Mouse (Mus musculus) cerebellum, adult 11 months (tissue): ENCODE results near the gene Parp16.

ENCODE experiments used
- DNase-seq: peaks from one replicate; pipeline ENCODE4 v3.0.0; 2022

Gene Parp16

DNA sequence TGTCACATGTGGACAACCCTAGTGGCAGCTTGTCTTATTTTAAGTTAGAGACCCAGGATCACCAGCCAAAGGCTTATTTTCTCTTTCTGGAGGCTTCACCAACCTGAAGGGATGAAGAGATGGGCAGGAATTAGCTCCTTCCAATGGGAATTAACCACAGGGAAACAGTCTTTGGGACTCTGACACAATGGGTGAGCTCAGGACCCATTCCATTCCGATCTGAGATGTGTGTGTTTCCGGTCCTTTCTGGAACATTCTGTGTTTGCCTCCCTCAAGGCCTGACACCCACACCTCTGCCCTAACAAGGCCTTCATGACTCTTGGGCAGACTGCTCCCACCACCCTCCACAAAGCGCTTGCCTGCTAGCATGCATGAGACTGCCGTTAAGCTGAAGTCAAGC, at the start of gene Parp16:
Parp16 (plus strand) TSS at position 301 of the 400 bp plus-strand sequence.
- DNase-seq: no peak

DNA sequence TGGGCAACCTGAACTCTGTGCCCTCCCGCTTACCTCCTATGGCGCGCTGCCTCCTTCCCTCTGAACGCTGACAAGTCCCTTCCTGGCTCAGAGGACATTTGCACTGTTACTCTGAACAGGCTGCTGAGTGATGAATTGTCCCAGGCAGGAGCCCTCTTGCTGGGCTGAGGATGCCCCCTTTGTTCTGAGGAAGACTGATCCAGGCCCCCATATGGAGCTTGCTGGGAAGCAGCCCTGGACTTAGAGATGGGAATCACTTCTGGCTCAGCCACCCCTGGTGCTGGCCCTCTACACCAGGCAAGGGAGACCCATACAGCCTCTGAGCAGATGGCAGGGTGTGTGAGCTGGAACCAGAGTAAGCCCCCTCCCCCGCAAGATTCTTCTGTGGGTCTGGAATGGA, 49.2 kb upstream of the Parp16 start:
- no peak for DNase-seq

DNA sequence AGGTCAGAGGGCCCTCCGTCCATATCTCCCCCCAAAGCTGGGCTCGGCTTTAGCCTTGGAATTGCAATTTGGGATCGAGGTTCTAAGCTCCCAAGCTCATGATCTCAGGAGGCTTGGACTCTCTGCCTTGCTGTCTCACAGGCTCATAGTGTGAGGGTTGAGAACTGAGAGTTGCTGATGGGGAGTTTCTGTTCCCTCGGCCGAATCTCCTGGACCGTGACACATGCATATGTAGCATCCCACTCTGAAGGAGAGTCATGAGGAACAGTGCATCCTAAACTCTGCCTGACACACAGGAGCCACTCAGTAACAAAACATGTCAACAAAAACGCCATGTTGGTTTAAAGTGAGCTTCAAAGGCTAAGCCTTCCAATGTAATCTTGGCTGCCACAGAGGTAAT, 46.6 kb upstream of the Parp16 start:
- no peak for DNase-seq

DNA sequence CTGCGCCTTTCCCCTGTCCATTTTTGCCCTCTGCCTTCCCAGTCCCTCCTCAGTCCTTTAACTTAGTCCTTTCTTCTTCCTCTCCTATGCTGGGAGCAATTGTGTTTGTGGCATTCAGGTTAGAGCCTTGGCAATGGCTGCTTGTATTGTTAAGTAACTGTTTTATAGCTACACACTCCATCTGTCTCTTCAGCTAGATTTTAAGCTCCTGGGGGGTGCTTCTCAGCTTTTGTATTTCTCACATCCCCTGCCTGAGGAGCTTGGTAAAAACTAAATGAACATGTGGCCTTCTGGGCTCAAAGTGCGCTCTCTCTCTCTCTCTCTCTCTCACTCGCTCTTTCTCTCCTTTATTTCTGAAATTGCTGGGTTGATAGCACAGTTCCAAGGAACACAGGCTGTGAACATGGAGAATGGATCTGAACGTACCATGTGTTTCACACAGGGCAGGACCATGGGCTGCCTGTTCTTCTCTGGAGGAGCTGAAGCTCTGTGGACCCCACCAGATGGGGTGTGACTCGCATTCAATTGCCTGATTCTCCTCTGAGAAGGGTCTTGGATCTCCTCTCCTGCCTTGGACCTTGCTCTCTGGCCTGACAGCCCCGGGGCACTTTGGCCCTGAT, 42.3 kb upstream of the Parp16 start:
- DNase-seq: no peak

DNA sequence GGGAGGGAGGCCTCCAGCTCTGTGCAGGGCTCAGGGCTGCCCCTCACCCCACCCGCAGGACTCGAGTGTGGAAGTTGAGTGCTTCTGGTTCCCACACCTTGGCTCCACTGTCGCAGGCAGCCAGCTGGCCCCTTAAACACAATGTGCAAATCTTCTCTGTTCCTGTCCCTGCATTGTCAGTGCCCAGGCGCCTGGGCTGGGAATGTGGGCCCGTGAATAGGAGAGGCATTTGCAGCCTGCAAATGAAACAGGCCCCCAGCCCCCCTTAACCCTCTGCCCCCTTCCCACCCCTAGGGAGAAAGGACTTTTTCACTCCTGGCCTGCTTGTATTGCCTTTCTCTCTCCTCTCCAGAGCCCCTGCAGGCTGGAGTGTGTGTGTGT, 41.8 kb upstream of the Parp16 start:
- no peak for DNase-seq

DNA sequence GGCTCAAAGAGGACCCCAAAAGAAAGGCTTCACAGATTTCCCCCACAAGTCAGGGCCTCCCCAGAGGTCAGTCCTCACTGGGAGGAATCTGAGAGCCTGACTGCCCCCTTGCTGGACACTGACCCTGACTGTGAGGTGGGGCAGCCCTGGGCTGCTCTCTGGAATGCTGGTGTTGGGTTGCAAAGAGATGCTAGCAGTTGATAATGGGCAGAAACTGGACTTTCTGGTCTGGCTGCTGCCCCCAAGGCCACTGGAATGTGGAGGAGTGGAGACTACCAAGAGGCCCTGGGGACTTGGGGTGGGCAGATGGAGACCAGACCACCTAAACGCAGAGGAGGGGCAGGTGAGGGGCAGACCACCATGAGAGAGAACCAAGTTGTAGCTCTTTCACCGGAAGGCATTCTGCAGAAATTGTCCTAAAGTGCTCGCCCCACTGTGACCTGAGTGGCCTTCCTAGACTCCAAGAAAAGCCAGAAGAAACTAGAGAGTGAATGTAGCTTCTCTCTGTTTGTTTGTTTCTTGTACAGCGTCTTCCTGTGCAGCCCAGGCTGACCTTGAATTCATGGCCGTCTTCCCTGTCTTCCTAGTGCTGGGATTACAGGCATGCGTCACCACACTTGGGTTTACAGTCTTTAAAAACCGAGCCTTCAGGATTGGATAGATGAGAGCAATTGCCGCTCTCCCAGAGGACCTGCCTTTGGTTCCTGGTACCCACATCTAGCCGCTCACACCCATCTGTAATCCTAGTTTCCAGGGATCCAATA, 40.3 kb upstream of the Parp16 start:
- no peak for DNase-seq

DNA sequence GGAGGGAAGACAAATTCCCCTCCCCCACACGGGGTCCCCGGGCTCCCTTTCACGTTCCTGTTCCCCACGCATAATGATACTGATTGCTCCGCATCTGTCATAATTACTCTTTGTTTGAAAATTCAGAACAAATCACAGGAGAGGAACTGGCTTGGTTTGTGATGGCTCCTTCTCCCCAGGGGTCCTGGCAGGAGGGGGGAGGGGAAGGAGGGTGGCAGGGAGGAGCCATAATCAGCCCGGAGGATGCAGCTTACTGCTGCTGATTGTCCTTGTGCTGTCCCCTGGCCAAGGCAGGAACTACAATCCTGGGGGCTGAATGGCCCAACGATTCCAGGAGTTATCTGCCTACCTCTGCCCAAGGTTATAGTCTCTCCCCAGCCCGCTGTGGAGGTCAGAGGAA, 38.5 kb upstream of the Parp16 start:
- DNase-seq: no peak

DNA sequence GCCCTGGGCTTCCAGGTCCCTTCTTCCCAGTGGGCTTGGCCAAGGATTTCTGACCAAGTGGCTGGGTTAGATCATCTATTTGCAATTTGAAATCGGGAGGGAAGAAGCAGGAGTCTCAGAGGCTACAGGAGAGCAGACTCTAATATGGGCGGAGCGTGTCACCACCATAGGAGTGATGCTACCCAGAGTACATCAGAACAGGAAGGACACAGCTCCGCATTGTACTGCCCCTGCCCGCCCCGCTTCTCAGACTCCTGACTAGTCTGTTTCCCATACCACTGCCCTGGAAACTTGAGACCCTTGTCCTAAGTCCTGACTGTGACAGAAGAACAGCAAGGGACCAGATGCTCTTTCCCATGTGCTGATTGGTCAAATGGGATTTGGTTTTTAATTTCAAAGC, 37.5 kb upstream of the Parp16 start:
- DNase-seq: no peak

DNA sequence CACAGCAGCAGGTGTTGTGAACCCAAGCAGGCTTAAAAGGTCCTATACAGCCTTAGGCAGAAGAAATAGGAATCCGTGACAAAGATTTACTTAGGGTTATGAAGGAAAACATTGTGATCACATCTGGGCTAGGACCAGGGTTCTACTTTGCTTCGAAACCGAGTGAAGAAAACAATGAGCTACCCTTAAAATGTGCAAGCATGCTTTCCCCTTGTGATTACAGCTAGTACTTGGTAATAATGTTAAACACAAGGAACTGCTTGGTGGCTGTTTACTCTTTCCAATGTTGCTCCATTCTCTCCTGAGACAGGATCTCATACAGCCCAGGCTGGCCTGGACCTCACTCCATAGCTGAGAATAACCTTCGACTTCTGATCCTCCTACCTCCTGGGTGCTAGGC, 34.0 kb upstream of the Parp16 start:
- no peak for DNase-seq

DNA sequence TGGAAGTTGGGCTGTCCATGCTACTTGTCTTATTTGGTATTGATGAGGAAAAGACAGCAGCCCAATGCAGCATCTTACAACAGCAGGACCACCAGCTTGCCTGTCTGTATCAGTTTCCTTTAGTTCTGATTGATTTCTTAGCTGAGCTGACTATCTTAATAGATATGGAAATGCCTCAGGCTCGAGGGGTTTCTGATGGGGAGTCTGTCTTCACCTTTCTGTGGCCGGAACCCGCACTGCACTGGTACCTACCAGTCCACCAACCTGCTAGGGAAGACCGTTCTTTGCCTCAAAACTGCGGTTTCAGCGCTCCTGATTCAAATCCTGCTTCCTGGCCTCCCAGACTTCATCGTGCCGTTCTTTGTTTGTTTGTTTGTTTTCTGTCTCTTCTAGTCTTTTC, 33.3 kb upstream of the Parp16 start:
- no peak for DNase-seq

DNA sequence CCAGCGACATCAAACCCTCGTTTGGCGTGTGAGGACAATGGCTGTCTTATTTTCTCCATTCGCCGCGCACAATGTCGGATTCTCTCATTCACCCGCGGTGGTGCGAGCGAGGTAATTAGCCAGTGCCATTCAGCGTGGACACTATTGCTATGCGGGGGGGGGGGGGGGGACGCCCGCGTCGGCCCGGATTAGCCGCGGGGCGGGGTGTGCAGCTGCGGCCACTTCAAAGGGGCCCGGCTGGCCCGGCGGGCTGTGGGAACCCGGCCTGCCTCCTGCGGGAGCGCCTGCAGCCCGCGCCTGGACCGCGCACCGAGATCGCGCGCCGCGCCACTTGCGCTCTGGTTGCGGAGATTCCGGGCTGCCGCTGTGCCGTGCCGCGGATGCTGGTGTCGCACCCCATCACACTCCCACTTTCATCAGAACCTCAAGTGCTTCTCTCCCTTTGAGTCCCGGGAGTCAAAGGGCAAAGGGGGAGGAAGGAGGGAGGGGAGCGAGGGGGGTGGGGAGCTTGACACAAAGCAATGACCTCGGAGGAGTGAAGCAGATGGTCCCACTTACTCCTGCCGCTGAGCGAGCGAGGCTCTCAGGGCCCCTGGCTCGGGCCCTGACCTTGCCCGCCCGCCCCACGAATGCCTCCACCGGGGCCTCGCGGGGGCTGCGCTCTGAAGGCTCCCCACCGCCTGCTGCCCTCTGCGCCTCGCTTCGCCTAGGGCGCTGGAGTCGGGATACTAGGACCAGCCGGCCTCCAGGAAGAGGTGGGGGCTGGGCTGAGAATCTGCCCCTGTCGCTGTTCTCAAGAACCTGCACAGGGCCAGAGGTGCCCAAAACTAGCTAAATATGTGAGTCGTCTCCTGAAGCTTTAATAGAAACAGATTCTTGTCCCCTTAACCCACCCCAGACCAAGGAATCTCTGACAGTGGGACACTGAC, 32.2 kb upstream of the Parp16 start:
- no peak for DNase-seq

DNA sequence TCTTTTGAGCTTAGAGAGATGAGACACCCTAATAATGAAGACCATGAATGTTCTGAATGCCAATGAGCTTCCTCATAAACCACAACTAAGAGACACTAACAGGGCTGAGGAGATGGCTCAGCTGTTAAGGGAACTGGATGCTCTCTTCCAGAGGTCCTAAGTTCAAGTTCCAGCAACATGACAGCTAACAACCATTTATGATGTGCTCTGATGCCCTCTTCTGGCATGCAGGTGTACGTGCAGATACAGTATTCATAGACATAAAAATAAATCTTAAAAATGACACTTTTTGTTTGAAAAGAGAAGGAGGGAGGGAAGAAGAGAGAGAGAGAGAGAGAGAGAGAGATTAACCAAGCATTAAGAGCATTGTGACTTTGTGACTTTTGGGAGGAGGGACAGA, 30.3 kb upstream of the Parp16 start:
- no peak for DNase-seq

DNA sequence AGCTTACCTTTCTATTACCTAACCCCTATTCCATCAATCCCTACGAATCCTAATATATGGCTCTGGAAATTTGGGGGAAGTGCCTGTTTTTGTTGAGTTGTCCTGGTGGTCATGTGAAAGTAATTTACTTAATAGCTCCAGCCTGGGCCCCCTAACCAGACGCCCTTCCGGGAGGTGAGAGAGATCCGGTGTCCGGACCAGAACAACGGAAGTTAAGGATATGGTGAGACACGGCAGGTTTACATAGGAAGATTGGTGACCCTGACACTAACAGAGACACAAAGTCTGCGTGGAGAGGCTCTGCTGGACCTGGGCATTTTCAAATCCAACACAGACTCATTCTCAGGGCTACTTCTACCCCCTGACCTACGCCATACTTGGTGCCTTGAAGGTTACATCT, 28.8 kb upstream of the Parp16 start:
- no peak for DNase-seq

DNA sequence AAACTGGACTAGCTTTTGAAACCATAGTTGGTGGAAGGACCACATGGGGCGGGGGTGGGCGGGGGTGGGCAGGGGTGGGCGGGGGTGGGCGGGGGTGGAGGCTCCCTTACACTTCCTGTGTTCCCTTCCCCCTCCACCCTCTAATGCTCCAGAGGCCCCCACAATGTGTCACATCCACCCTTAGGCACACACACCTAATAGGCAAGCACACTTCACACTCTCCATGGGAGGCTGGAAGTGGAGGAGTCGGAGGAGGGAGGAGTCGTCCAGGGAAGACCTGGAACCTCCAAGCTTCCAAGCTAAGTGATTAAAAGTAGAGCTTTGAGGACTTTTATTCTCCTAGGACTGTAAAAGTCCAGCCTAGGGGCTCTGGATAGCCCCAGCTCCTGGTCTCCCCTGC, 26.6 kb upstream of the Parp16 start:
- no peak for DNase-seq

DNA sequence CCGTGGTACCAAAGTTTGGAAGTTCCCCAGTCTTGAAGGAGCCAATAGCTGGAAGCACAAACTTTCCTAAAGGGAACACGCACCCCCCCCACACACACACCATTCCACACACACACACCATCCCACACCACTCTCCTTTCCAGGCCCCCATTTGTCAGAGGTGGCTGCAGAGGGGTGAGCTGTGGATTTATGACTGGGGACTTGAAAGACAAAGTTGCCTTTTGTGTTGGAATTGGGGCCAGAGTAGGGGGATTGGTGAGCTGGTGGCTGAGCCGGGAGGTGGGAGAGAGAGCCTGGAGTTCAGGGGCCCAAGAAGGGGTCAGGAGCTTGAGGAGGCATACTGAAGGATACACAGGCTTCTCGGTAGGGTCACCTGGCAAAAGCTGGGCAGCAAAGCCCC, 26.2 kb upstream of the Parp16 start:
- DNase-seq: no peak

DNA sequence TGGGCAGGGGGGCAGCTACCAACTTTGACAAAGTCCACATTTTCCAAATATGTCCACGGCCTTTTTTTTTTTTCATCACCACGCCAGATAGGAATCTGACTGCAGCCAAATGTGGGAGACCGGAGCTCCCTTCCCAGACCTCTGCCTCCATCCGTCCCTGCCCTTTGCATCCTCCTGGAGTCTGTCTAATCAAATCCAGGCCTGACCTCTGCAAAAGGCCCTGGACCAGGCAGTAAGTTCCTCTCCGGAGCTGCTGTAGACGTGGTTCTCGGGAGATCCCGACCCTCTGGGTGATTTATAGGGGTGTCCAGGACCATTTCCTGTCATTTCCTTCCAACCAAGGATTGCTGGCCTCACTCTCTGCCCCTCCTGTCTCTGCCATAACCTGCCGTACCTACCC, 22.5 kb upstream of the Parp16 start:
- no peak for DNase-seq

DNA sequence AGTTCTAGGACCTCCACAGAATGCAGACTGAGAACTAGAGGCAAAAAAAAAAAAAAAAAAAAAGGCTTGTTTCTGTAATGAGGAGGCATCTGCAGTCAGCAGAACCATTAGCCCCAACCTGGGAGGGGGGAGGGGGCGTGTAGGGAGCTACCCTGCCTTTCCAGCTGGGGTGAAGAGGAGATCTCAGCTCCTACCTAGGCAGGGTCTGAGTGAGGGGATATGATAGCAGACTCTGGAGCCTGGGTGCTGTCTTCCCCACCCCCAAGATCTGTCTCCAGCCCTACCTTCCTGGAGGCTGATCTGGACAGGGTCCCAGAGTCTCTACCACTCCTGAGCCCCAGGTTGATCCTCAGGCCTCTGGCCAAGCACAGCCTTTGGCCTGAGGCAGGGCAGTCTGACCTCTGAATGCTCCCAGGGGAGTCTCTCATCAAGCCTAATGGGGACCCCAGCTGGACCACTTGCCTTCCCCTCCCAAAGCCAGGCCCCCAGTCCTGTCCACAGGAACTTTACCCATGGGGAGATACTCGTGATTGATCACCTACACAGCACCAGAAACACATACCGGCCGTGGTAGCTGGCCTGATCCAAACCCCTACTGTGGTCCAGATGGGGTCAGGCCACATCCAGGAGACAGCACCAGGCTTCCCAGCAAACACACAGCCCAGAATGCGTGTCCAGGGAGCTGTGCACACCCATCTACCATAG, 19.8 kb upstream of the Parp16 start:
- DNase-seq: no peak

DNA sequence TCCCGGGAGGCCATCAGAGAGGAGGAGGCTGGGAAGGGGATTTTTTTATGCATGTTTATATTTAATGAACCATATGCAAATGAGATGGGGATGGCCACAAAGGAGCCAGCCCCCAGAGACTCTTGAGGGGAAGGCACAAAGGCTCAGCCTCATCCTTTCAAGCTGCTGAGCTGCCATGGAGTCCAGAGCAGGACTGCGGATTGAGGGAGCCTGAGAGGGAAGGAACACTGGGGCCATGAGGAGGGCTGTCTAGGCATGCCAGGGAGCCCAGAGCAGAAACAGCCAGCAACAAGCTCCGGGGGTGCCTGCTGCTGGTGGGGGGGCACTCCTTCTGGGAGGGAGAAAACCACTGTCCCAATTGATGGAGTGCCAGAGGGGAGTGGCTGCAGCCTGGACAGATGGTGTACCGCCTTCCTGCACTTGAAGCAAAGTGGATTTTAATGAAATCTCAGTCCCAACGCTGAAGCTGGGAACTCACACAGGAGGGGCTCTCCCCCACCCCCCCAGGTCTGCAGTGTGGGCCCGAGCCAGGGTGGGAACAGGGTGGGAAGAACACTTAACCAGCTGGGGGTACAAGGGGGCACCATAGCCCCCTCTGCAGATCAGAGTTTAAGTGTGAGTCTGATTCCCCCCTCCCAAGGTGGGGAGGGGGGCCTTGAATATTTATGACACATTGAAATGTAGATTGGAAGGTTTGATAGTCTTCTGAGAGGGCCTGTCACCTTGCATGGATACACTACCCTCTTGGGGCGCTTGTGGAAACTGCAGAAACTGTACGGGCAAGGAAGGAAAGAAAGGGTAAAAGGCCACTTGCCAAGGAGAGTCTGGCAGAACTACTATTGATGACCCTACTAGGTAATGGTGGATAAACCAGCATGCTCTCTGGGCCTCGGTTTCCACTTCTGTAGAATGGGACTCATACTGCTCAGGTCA, 18.9 kb upstream of the Parp16 start:
- no peak for DNase-seq

DNA sequence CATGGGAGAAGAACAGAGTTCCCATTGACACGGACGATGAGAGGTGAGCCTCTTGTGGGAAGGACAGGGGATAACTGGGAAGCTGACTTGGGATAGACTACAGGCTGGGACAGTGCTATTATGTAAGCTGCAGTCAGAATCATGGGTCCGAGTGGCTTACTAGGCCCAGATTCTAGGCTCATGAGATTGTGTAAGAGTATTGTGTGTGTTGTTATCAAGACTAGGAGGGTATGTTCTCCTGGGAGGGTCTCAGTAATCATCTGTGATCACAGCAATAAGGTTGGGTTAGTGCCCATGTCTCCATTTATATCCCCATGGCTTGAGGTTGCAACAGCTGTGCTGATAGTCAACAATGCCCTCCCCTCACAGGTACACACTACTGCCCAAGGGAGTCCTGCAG, 17.7 kb upstream of the Parp16 start:
- no peak for DNase-seq

DNA sequence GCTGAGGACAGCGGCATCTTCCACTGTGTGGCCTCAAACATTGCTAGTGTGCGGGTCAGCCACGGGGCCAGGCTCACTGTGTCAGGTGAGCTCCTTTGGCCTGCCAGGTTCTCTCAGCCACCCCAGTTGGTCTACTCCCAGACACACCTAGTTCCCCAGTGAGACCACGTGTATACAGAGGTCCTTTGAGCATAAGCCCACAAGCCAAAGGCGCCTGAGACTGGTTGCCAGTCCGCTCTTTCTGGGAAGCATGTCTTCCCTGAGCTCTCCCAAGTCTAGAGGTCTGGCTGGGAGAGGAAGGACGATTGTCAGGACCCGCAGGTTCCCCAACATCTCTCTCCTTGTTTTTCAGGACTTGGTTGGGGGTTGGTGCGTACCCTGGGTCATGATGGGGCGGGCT, 17.2 kb upstream of the Parp16 start:
- DNase-seq: no peak

DNA sequence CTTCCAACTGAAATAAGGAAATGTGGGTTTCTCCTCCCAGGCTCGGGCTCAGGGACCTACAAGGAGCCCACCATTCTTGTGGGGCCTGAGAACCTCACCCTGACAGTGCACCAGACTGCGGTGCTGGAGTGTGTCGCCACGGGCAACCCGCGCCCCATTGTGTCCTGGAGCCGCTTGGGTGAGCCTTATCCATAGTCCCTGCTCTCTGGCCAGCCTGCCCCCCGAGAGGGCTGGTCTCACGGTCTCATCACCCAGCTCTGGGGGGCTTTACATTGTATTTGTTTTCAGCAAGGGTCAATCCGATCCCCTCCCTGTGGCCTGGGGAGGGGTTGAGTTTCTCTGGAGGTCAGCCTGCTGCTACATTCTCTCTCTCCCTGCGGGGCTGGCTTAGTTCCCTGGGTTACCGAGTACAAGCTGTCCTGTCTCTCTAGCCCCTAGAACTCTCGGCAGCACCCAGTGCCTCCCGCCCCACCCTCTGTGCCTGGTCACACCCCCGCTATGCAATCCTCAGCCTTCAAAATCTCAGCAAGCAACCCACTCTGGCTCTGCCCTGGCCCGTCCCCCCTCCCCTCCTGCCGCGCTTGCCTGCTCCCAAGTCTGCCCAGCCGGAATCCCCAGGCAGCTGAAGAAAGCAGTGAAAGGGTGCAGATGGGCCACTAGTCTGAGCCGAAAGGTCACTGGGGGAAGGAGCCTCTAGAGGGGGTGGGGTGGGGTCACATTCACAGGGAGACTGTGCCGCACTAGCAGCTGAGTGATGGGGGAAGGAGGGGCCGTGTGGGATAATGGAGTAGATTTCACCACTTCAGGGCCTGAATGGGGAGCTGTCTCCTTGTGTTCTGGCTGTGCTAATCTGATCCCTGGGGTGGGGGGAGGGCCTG, 16.6 kb upstream of the Parp16 start:
- no peak for DNase-seq
